Mouse (Mus musculus) heart, adult 2 months (tissue): Measurements from ENCODE around the gene Pole3. TPM values are rescaled to one million over a fixed set of nuclear protein-coding genes. Genes with fewer than 3 reads are reported as not detected.

Experiments used
- DNase-seq, 2 experiments: peaks; one replicate each; pipeline ENCODE4 v3.0.0; 2021
- H3K27ac ChIP-seq: fragments of 200-600 bp; 2 replicates; pipeline ENCODE4 v1.8.1; 2022
- H3K27me3 ChIP-seq: fragments of 200-500 bp; 2 replicates; pipeline ENCODE4 v1.6.1; 2012; ENCODE audit warnings: mild to moderate bottlenecking, low read length, inconsistent platforms, mixed read lengths; ENCODE audit not compliant: control insufficient read depth, insufficient read depth
- H3K36me3 ChIP-seq: fragments of 200-500 bp; 2 replicates; pipeline ENCODE4 v1.6.1; 2012; ENCODE audit warnings: low read length, inconsistent platforms; ENCODE audit not compliant: control insufficient read depth, insufficient read depth
- H3K4me1 ChIP-seq: fragments of 200-500 bp; 2 replicates; pipeline ENCODE4 v1.6.1; 2011; ENCODE audit warnings: low read length; ENCODE audit not compliant: control insufficient read depth, insufficient read depth
- H3K4me3 ChIP-seq: fragments of 200-600 bp; 2 replicates; pipeline ENCODE4 v1.8.1; 2022
- H3K79me2 ChIP-seq: fragments of 200-500 bp; replicated peaks from 2 replicates; pipeline ENCODE4 v1.6.1; 2012; ENCODE audit warnings: mild to moderate bottlenecking, inconsistent platforms, low read length, moderate library complexity, mixed read lengths; ENCODE audit not compliant: control insufficient read depth, insufficient read depth
- H3K9ac ChIP-seq: fragments of 200-500 bp; 2 replicates; pipeline ENCODE4 v1.6.1; 2012; ENCODE audit warnings: low read depth, mild to moderate bottlenecking, control low read depth, inconsistent platforms, low read length, mixed read lengths
- CTCF ChIP-seq: fragments of 200-600 bp; IDR thresholded peaks from 2 replicates; pipeline ENCODE4 v1.8.1; 2022; ENCODE audit warnings: antibody characterized with exemption, mild to moderate bottlenecking, moderate library complexity
- EP300 ChIP-seq: fragments of 200-500 bp; IDR thresholded peaks from 2 replicates; pipeline ENCODE4 v1.6.1; 2011; ENCODE audit warnings: low read depth, low read length, control low read depth; ENCODE audit not compliant: insufficient read depth
- POLR2A ChIP-seq: fragments of 200-500 bp; IDR thresholded peaks from 2 replicates; pipeline ENCODE4 v1.6.1; 2011; ENCODE audit warnings: mild to moderate bottlenecking, low read depth, low read length, control low read depth; ENCODE audit not compliant: insufficient read depth
- WGBS: fragments of 180-500 bp; shearing (Covaris S2); methylation state at CpG from one replicate; pipeline ENCODE4 v1.1.7; 2018; 5-methylcytosine and 5-hydroxymethylcytosine counted together
- intact Hi-C: fragments of 180-260 bp; cut with DNase I; formaldehyde crosslinking; loops from one replicate; pipeline ENCODE4 v1.15.1; 2025
- polyA plus RNA-seq: library from polyadenylated mRNA; depleted of rRNA; stranded (reverse); fragments of >200 nt; gene quantifications from 2 replicates; pipeline ENCODE4 v1.2.3, GENCODE M21; 2012
- total RNA-seq, 2 experiments: library from RNA; stranded (reverse); gene quantifications; 2 replicates each; pipeline ENCODE4 v1.2.3; 2021

Pole3 gene
- total and polyA plus RNA-seq, 3 experiments, result 10.5 to 19.1 (median 16.1) TPM

- TF ChIP-seq POLR2A (no peak), EP300 (no peak), CTCF (no peak)
- no peaks in the 10 kb centered on the region for H3K36me3 ChIP-seq
- H3K4me3 ChIP-seq, result no peak overlapping the region
- intact Hi-C loops, result no loop called here
- WGBS, result 55% methylated on average over 4 of the region's 4 CpGs
- peaks cover 2% of the 10 kb centered on the region for H3K4me1 ChIP-seq
- H3K9ac ChIP-seq, result no peak overlapping the region
- DNase-seq, result no peak
- H3K79me2 ChIP-seq, result no peaks in the 10 kb centered on the region
- H3K27me3 ChIP-seq, result 0 out of 2 replicates have a peak, but pooled peaks cover 2% of the 10 kb centered on the region
- no peak overlapping the region for H3K27ac ChIP-seq
Observed at GRCm38 (mm10) chr4:62562006-62562405, 37.1 kb upstream of the Pole3 start.

GRCm38 (mm10) chr4:62561630-62562001 lies 36.7 kb upstream of the Pole3 start:
- Histone ChIP-seq H3K79me2 (no peaks in the 10 kb centered on the region), H3K9ac (no peak overlapping the region; the same call in 1 of the 2 replicates), H3K4me3 (no peak overlapping the region), H3K27me3 (0 out of 2 replicates have a peak, but pooled peaks cover 2% of the 10 kb centered on the region), H3K36me3 (no peaks in the 10 kb centered on the region), H3K27ac (no peak overlapping the region), H3K4me1 (peaks cover 2% of the 10 kb centered on the region)
- TF ChIP-seq EP300 (no peak), POLR2A (no peak), CTCF (no peak)
- WGBS, result 46% methylated on average over 3 of the region's 3 CpGs
- intact Hi-C loops, result loop anchor here (1.0 kb wide), 2 partner anchors 135 to 203 kb away; no protein-coding TSS in a partner anchor
- DNase-seq, result no peak

- intact Hi-C loops, result loop anchor here (1.0 kb wide), 2 partner anchors 135 to 203 kb away; no protein-coding TSS in a partner anchor
- peak; percentile 58 to 74 for DNase-seq
- Histone ChIP-seq H3K27me3 (0 out of 2 replicates have a peak, but pooled peaks cover 2% of the 10 kb centered on the region), H3K27ac (no peak overlapping the region), H3K9ac (no peak overlapping the region; the same call in 1 of the 2 replicates), H3K36me3 (no peaks in the 10 kb centered on the region), H3K4me1 (peaks cover 2% of the 10 kb centered on the region), H3K4me3 (no peak overlapping the region), H3K79me2 (no peaks in the 10 kb centered on the region)
- TF ChIP-seq POLR2A, result no peak
- peak; percentile 92 for TF ChIP-seq CTCF
- WGBS, result 24% methylated on average over 4 of the region's 4 CpGs
Observed at GRCm38 (mm10) chr4:62560963-62561629, 36.2 kb upstream of the Pole3 start.

- 44% methylated on average over 6 of the region's 6 CpGs for WGBS
- no peaks in the 10 kb centered on the region for H3K79me2 ChIP-seq
- DNase-seq, result no peak
- no peak within 1 kb of the TSS for H3K9ac ChIP-seq
- H3K27ac ChIP-seq, result no peak within 1 kb of the TSS
- intact Hi-C loops, result no loop called here
- no peaks in the 10 kb centered on the region for H3K36me3 ChIP-seq
- H3K27me3 ChIP-seq, result no peaks in the 10 kb centered on the region
- TF ChIP-seq EP300, result no peak
- TF ChIP-seq CTCF, result no peak
- H3K4me3 ChIP-seq, result no peak within 1 kb of the TSS
- H3K4me1 ChIP-seq, result peaks cover 2% of the 10 kb centered on the region
Observed at GRCm38 (mm10) chr4:62559797-62560329, 35.0 kb upstream of the Pole3 start, which contains the start of gene Rgs3. Gene Rgs3 (plus strand): TSS chr4:62559847.

- Histone ChIP-seq H3K79me2 (no peaks in the 10 kb centered on the region), H3K27me3 (no peaks in the 10 kb centered on the region), H3K9ac (no peak overlapping the region), H3K4me1 (peaks cover 2% of the 10 kb centered on the region), H3K36me3 (no peaks in the 10 kb centered on the region), H3K4me3 (no peak overlapping the region), H3K27ac (no peak overlapping the region)
- DNase-seq, result no peak
- TF ChIP-seq CTCF, result no peak
- TF ChIP-seq EP300, result no peak
- no peak for TF ChIP-seq POLR2A
- 26% methylated on average over 3 of the region's 3 CpGs for WGBS
- intact Hi-C loops, result no loop called here
Observed at GRCm38 (mm10) chr4:62557436-62557835, 32.6 kb upstream of the Pole3 start.

- Histone ChIP-seq H3K4me3 (no peak overlapping the region), H3K27me3 (no peaks in the 10 kb centered on the region), H3K27ac (no peak overlapping the region), H3K4me1 (no peaks in the 10 kb centered on the region), H3K79me2 (no peaks in the 10 kb centered on the region), H3K9ac (no peak overlapping the region), H3K36me3 (no peaks in the 10 kb centered on the region)
- 89% methylated on average over 7 of the region's 7 CpGs for WGBS
- DNase-seq, result no peak
- TF ChIP-seq POLR2A, result no peak
- intact Hi-C loops, result no loop called here
Observed at GRCm38 (mm10) chr4:62551966-62552365, 27.1 kb upstream of the Pole3 start.
